Comparison of ENCODE assay signal across 9 mouse cellular contexts in genomic region chr1:75425796-75426471, GRCm38 (mm10). TPM values are rescaled to one million over a fixed set of nuclear protein-coding genes. Genes with fewer than 3 reads are reported as not detected.
DNase-seq lines count a peak whose midpoint lies in the region; ATAC-seq and TF ChIP-seq lines count a peak whose summit lies in the region.
"Had no signal": no experiment of that assay in that cellular context is flagged by ENCODE, and none has a peak within 500 bp of the region (broad histone marks: within the 10 kb centered on the region; RNA-seq: fewer than 3 reads in every experiment).

No protein-coding gene starts in this region.

- peaks cover 69% of the 10 kb centered on the region for H3K4me1 ChIP-seq in hindbrain, embryonic 10.5 days (replicated peaks)
- H3K4me1 ChIP-seq in hindbrain, embryonic 12.5 days, result peaks cover 38% of the 10 kb centered on the region
- no peaks in the 10 kb centered on the region for H3K4me1 ChIP-seq in thymus, adult 2 months (replicated peaks; ENCODE audit: control insufficient read depth, insufficient read depth, low read length)
- H3K4me1 ChIP-seq in cerebellum, adult 2 months (ENCODE audit: control insufficient read depth, insufficient read depth, low read length), result peaks cover 17% of the 10 kb centered on the region; the same call in 1 of the 2 replicates

- no peak overlapping the region for H3K9ac ChIP-seq in hindbrain, embryonic 12.5 days
- H3K9ac ChIP-seq: embryonic facial prominence, embryonic 15.5 days had no signal

- no peak overlapping the region for H3K4me2 ChIP-seq in hindbrain, embryonic 12.5 days (replicated peaks)
- H3K4me2 ChIP-seq: embryonic facial prominence, embryonic 15.5 days had no signal

- 35% methylated on average over 10 of the region's 10 CpGs for WGBS in hindbrain, embryonic 10.5 days
- WGBS in hindbrain, embryonic 12.5 days, result 40% methylated on average over 10 of the region's 10 CpGs
- 35% methylated on average over 10 of the region's 10 CpGs for WGBS in thymus, adult 2 months
- 16% methylated on average over 10 of the region's 10 CpGs for WGBS in cerebellum, adult 2 months

- peak; percentile 44; the same call in 1 of the 2 replicates for TF ChIP-seq CTCF in thymus, adult 2 months (IDR thresholded peaks at IDR 0.05; ENCODE audit: borderline replicate concordance, control insufficient read depth, extremely low read depth, insufficient read depth, low read length, poor library complexity)
- TF ChIP-seq CTCF in cerebellum, adult 2 months (IDR thresholded peaks at IDR 0.05; ENCODE audit: borderline replicate concordance, insufficient read depth, low read depth, low read length), result peak; percentile 72

- no peak for TF ChIP-seq POLR2A in thymus, adult 2 months (IDR thresholded peaks at IDR 0.05; ENCODE audit: control insufficient read depth, extremely low read depth, insufficient read depth, low read length, poor library complexity)
- no peak for TF ChIP-seq POLR2A in cerebellum, adult 2 months (IDR thresholded peaks at IDR 0.05; ENCODE audit: borderline replicate concordance, insufficient read depth, low read length)

- intact Hi-C loops in gastrocnemius, postnatal 14 days (cut with DNase I; ENCODE audit: low total_unique reads), result no loop called here

- H3K36me3 ChIP-seq in hindbrain, embryonic 10.5 days, result peaks cover 14% of the 10 kb centered on the region; the same call in 1 of the 2 replicates
- no peaks in the 10 kb centered on the region for H3K36me3 ChIP-seq in hindbrain, embryonic 12.5 days
- no peaks in the 10 kb centered on the region for H3K36me3 ChIP-seq in thymus, adult 2 months (ENCODE audit: control insufficient read depth, insufficient read depth, low read length)

- peak; percentile 83 for DNase-seq in hindbrain, embryonic 10.5 days (ENCODE audit: low spot score)
- peak; percentile 14 for DNase-seq in thymus, adult 2 months
- no peak for DNase-seq in thymus, adult 18-20 months
- DNase-seq in cerebellum, adult 2 months, result peak; percentile 69 to 76
- DNase-seq in kidney, postnatal 36 days, result peak; percentile 26 to 71
- peak; percentile 72 for DNase-seq in testis, postnatal 10 days (ENCODE audit: low spot score)
- no peak for DNase-seq in gastrocnemius, postnatal 14 days

- H3K27ac ChIP-seq in hindbrain, embryonic 10.5 days, result peak overlapping the region; percentile 1; the same call in 1 of the 2 replicates
- no peak overlapping the region for H3K27ac ChIP-seq in hindbrain, embryonic 12.5 days
- no peak overlapping the region for H3K27ac ChIP-seq in thymus, adult 2 months (ENCODE audit: control insufficient read depth, insufficient read depth, low read length)
- peak overlapping the region; percentile 72 for H3K27ac ChIP-seq in cerebellum, adult 2 months (ENCODE audit: insufficient read depth, low read length)
- H3K27ac ChIP-seq: embryonic facial prominence, embryonic 15.5 days had no signal

- ATAC-seq in hindbrain, embryonic 12.5 days (ENCODE audit: low FRiP score), result no peak

- H3K27me3 ChIP-seq in hindbrain, embryonic 10.5 days (ENCODE audit: insufficient read depth, poor library complexity, severe bottlenecking), result peaks cover 76% of the 10 kb centered on the region
- H3K27me3 ChIP-seq in hindbrain, embryonic 12.5 days, result peaks cover 45% of the 10 kb centered on the region
- peaks cover 6% of the 10 kb centered on the region; the same call in 1 of the 2 replicates for H3K27me3 ChIP-seq in thymus, adult 2 months (ENCODE audit: control insufficient read depth, insufficient read depth, low read length)
- no peaks in the 10 kb centered on the region for H3K27me3 ChIP-seq in cerebellum, adult 2 months (ENCODE audit: control insufficient read depth, insufficient read depth, low read length)

- no peak overlapping the region for H3K4me3 ChIP-seq in hindbrain, embryonic 10.5 days
- no peak overlapping the region for H3K4me3 ChIP-seq in hindbrain, embryonic 12.5 days
- H3K4me3 ChIP-seq in thymus, adult 2 months (ENCODE audit: control insufficient read depth, insufficient read depth, low read length), result no peak overlapping the region
- H3K4me3 ChIP-seq in cerebellum, adult 2 months (replicated peaks; ENCODE audit: insufficient read depth, low read depth, low read length), result no peak overlapping the region
- H3K4me3 ChIP-seq: embryonic facial prominence, embryonic 15.5 days had no signal

- no peaks in the 10 kb centered on the region for H3K9me3 ChIP-seq in hindbrain, embryonic 10.5 days
- no peaks in the 10 kb centered on the region for H3K9me3 ChIP-seq in hindbrain, embryonic 12.5 days (replicated peaks)
- H3K9me3 ChIP-seq: embryonic facial prominence, embryonic 15.5 days had no signal

RNA-seq across cellular contexts. Expression of gene Gmppa, which starts 9.8 kb away (rescaled TPM):
- polyA plus RNA-seq in hindbrain, embryonic 10.5 days (2016; fragmentation: Nextera tagmentation; extraction: Ambion mirVana), result 62.3 and 91.2 TPM in 2 replicates
- 73.1 and 74.1 TPM in 2 replicates for polyA plus RNA-seq in hindbrain, embryonic 12.5 days (2016; fragmentation: Nextera tagmentation; extraction: Ambion mirVana)
- polyA plus RNA-seq in thymus, adult 2 months (2012; rRNA removed), result 102 and 128 TPM in 2 replicates
- polyA plus RNA-seq in cerebellum, adult 2 months (2012; rRNA removed), result 155 and 187 TPM in 2 replicates
- total RNA-seq in gastrocnemius, postnatal 14 days (2021), result 10 to 100 TPM; 34.5 to 38.7 TPM

RNA-seq across cellular contexts. Expression of gene Asic4, which starts 24.3 kb away (rescaled TPM):
- polyA plus RNA-seq in hindbrain, embryonic 10.5 days (2016; fragmentation: Nextera tagmentation; extraction: Ambion mirVana), result 3.8 and 9.3 TPM in 2 replicates
- 18.3 and 19.0 TPM in 2 replicates for polyA plus RNA-seq in hindbrain, embryonic 12.5 days (2016; fragmentation: Nextera tagmentation; extraction: Ambion mirVana)
- 0.05 TPM in 2 replicates for polyA plus RNA-seq in thymus, adult 2 months (2012; rRNA removed)
- 2.1 and 2.8 TPM in 2 replicates for polyA plus RNA-seq in cerebellum, adult 2 months (2012; rRNA removed)
- total RNA-seq in gastrocnemius, postnatal 14 days (2021), result not detected

RNA-seq across cellular contexts. Expression of gene Speg, which starts 50.8 kb away (rescaled TPM):
- polyA plus RNA-seq in hindbrain, embryonic 10.5 days (2016; fragmentation: Nextera tagmentation; extraction: Ambion mirVana), result 19.0 and 20.2 TPM in 2 replicates
- 19.1 and 19.7 TPM in 2 replicates for polyA plus RNA-seq in hindbrain, embryonic 12.5 days (2016; fragmentation: Nextera tagmentation; extraction: Ambion mirVana)
- 11.0 and 12.1 TPM in 2 replicates for polyA plus RNA-seq in thymus, adult 2 months (2012; rRNA removed)
- 122 and 143 TPM in 2 replicates for polyA plus RNA-seq in cerebellum, adult 2 months (2012; rRNA removed)
- total RNA-seq in gastrocnemius, postnatal 14 days (2021), result 100 to 1,000 TPM; 167 to 173 TPM

RNA-seq across cellular contexts. Expression of gene Chpf, which starts 53.2 kb away (rescaled TPM):
- 25.1 and 29.8 TPM in 2 replicates for polyA plus RNA-seq in hindbrain, embryonic 10.5 days (2016; fragmentation: Nextera tagmentation; extraction: Ambion mirVana)
- 39.2 and 41.5 TPM in 2 replicates for polyA plus RNA-seq in hindbrain, embryonic 12.5 days (2016; fragmentation: Nextera tagmentation; extraction: Ambion mirVana)
- 38.7 and 43.7 TPM in 2 replicates for polyA plus RNA-seq in thymus, adult 2 months (2012; rRNA removed)
- 88.3 and 92.6 TPM in 2 replicates for polyA plus RNA-seq in cerebellum, adult 2 months (2012; rRNA removed)
- total RNA-seq in gastrocnemius, postnatal 14 days (2021), result 10 to 100 TPM; 14.9 to 20.7 TPM

RNA-seq across cellular contexts. Expression of gene Tmem198, which starts 53.4 kb away (rescaled TPM):
- polyA plus RNA-seq in hindbrain, embryonic 10.5 days (2016; fragmentation: Nextera tagmentation; extraction: Ambion mirVana), result 8.6 and 20.4 TPM in 2 replicates
- 25.3 and 25.7 TPM in 2 replicates for polyA plus RNA-seq in hindbrain, embryonic 12.5 days (2016; fragmentation: Nextera tagmentation; extraction: Ambion mirVana)
- 3.0 and 3.5 TPM in 2 replicates for polyA plus RNA-seq in thymus, adult 2 months (2012; rRNA removed)
- 41.3 and 46.6 TPM in 2 replicates for polyA plus RNA-seq in cerebellum, adult 2 months (2012; rRNA removed)
- total RNA-seq in gastrocnemius, postnatal 14 days (2021), result under 1 TPM; 0.09 to 0.25 TPM

Comparison
In these comparisons a context has a peak if more than half of its experiments do, and no peak if none do; other contexts are left out.
1. DNase-seq: peak in hindbrain, embryonic 10.5 days (single experiment), thymus, adult 2 months (single experiment), cerebellum, adult 2 months (2 of 2), kidney, postnatal 36 days (2 of 2) and testis, postnatal 10 days (single experiment); none in thymus, adult 18-20 months (0 of 2) and gastrocnemius, postnatal 14 days (single experiment).
2. H3K27ac ChIP-seq: peak in hindbrain, embryonic 10.5 days (single experiment) and cerebellum, adult 2 months (single experiment); none in hindbrain, embryonic 12.5 days (single experiment) and thymus, adult 2 months (single experiment).